Mouse (Mus musculus) thymus, postnatal 4 days (tissue): ENCODE measurements around the gene Rho.

ENCODE experiments used
- DNase-seq: peaks from one replicate; pipeline ENCODE4 v3.0.0; 2021

The Rho gene

DNA sequence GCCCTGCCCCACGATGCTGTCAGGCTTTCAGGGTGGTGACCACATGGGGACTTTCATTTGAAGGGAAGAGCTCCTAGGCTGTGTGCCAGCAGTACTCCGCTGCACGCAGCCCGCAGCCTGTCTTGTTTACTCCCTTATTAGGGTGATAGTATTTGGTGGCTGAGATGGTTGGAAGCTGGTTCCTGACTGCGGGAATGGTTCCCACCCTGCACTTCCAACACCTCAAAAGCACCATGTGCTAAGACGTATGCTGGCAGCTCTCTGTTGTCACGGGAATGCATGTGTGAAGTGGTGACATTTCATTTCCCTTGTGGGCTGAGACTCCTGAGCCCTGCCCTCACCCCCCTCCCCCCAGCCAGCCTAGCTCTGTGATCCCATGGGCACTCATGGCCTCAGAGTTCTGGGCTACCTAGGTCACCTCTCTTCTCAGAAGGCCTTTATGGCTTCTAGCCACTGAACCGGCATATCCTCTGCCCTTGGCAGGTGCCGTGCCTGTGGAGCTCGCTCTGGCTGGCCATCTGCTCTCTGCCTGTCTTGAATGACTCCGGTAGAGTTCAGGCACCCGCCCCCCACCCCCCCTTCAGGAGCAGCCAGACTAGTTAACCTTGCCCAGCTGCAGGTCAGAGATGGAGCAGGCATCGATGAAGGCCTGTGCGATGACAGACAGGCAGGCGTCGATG lies 25.5 kb downstream of the Rho start:
- DNase-seq: no peak

DNA sequence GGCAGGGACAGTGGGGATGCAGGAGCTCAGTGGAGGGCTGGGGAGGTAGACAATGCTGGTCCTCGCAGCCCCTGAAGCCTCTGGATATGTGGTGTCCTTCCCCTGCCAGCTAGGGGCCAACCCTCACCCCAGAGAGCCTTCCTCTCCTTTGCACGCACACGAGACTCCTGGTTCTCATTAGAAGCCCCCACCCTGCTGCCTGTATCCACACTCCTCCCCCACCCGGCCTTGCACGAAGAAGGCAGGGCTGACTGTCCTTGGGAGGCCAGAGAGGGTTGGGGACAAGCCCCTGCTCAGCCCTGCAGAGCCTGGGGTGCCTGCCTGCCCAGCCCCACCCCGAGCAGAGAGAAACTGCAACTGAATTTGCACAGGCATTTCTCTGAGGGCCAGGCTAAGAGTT lies 26.1 kb downstream of the Rho start:
- DNase-seq: no peak

DNA sequence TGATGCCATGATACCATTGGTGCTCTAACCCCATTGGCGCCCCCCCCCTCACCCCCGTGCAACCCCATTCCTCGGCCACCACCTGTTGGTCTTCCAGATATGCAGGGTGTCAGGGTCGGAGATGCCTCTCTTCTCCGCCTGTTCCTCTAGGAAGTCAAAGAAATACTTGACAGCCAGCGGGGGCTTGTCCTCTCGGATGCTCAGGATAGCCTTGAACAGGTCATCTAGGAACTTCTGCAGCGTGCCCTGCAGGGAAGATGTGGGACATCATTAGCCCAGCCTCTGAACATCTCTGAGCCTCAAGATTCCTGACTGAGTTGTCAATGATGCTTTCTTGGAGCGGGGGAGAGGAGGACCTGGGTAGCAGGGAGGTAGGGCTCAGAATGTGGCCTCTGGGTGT lies 26.9 kb downstream of the Rho start:
- no peak for DNase-seq

DNA sequence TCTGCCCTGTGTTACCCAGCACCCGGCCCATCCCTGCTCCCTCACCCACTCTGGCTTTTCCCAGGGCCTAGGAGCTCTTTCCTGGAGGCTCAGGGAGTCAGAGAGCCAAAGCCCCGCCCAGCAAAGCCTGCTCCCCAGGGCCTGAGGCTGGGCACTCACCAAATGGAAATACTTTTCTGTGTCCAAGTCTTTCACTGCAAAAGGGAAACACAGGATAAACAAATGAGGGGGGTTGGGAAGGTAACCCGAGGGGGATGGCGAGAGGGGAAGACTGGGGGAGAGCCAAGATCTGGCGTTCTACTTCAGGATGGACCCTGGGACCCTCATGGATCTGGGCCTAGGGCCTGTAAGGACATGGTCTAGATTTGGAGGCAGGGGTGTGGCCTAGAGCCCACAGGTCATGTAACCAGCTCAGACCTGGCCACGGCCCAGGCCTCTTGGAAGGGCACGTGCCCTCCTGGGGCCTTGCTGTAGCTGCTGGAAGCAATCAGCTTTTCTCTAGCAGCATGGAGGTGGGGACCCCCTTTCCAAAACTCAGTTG lies 27.7 kb downstream of the Rho start:
- no peak for DNase-seq

DNA sequence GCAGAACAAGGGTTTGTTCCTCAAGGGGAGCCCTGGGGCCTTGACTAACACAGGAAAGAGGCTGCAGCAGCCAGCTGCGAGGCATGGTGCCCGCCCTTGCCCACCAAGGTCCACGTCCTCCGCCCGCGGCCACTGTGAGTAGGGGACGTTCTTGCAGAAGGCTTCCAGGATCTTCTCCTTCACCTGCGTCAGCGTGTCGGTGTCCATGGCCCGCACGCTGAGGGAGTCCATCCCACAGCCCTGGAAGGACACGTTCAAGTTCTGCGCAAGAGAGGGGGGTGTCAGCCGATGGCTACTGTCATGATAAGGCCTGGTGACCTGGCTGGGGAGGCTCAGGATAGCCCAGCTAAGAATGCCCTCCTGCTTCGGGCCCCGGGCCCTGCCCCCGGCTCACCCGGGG lies 28.8 kb downstream of the Rho start:
- DNase-seq: no peak

DNA sequence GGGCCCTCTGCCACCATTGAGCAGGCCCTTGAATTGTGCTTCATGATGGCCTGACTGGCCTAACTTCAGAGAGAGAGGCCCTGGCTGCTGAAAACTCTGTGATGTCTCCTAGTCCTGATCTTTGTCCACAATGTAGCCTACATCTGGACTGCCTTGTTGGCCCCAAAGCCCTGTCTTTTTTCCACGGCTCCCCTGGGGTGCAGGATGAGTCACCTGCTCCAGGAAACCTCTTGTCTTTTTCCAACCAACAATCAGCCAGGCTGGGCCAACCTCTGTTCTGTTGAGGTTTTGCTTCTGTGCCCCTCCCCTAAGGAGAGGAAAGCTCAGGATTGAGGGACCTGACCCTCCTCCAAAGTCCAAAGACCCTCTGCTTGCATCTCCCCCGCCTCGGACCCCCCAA lies 30.2 kb downstream of the Rho start:
- no peak for DNase-seq

DNA sequence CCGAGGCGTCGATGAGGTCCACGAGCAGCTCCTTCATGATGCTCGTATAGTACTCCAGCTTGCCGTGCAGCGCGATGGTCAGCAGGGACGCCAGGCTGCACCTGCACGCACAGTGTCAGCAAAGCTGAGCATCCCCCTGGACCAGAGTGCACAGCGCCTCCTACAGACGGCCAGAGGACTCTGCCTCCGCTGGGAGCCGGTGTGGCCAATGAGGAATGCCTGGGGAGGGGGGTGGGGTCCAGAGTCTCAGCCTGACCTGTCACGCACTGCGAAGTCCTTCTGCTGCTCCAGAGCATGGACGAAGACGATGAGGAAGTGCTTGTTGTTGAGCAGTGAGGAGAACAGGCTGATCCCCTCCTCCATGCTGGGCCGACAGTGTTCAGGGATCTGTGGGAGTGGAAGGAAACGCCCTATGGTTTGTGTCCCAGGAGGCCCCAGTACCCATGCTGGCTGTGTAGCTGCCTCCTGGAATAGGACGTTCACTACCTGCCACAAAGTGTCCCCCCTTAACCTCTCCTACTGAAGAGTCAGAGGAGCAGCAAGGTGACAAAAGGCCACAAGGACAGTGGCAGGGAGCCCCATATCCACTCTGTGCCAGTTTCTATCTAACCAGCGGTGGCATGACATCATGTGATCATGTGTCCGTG lies 31.0 kb downstream of the Rho start:
- DNase-seq: no peak

DNA sequence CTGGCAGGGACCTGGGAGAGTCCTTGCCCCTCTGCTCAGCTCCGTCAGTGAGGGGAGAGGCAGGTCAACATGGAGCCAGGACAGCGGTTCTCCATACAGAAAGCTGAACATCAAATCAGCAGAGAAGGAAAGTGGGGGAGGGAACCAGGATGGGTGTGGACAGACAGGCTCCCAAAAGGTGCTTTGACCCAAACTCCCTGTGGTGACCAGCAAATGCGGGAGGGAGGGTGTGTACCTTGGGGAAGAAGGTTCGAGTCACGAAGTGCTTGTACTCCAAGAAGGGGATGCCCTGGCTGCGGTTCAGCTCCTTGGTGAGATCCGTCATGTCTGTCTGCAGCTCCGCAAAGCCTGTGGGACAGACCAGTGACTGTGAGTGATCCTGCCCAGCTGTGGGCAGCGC lies 32.1 kb downstream of the Rho start:
- DNase-seq: no peak

DNA sequence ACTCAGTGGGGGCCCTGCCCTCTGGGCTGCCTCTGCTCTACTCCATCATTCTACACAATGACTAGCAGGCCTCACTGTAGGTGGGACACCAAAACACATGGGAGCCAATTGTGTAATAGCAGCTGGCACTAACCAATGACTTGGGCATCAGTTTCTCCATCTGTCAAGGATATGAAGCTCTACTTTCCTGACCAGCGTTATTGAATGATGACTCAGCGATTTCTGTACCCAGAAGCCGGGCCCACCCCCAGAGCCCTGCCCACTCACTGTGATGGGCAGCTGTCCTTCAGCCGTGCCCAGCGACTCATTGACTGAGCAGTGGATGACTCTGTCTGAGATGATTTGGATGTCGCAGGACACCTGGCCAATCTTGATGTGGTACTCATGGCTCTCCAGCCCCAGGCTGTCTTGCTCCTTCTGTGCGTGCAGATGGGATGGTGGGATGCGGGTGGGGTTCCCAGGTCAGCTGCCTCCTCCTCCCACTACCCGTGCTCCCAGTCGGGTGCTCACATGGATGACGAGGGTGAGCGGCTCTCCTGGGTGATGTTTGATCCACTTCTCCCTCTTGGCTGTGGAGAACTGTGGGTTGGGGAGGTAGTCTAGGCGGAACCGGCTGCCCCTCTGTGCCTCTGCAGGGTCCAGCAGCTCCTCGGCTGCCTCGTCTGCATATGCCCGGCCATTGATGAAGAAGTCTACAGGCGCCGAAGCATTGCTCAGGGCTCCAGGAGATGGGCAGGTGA lies 34.8 kb downstream of the Rho start:
- no peak for DNase-seq

DNA sequence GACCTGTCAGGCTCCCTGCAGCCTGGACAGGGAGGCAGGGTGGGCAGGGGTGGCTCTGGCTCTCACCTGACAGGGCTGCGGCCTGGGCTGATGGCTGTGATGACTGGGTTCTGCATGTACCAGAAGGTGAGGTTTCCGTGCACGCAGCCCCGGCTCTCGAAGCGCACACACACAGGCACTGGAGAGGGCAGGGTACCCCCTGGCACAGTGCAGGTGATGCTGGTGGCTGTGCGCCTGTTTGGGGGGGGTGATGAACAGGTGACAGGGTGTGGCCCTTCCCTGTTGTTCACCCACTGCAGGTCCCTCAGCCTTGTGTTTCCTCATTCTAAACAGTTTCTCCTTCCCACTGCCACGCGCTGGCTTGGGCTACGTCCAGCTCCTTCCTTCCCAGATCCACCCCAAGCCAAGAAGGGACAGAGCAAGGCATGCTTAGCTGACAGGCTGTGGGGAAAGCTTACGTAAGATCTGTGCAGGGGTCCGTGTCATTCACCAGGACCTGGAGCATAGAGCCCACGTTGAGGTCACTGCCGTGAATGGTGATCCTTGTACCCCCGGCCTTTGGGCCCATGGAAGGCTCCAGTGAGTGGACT lies 35.8 kb downstream of the Rho start:
- no peak for DNase-seq

DNA sequence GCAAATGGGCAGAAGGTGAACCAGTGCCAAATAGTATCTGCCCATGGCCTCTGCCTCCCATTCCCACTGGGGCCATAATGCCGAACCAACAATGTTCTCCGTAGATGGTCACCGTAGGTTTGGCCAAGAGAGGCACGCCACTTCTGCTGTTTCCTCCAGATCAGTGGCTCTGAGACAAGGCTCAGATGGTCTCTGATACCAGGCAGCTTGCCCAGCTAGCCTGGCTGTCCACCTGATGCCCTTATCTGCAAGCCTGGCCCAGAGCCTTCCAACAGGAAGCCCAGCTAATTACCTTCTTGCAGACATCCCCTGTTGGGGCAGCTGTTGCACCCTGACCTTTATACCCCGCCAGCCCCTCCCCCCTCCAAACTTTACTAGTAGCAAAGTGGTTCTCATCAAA lies 36.5 kb downstream of the Rho start:
- DNase-seq: no peak

DNA sequence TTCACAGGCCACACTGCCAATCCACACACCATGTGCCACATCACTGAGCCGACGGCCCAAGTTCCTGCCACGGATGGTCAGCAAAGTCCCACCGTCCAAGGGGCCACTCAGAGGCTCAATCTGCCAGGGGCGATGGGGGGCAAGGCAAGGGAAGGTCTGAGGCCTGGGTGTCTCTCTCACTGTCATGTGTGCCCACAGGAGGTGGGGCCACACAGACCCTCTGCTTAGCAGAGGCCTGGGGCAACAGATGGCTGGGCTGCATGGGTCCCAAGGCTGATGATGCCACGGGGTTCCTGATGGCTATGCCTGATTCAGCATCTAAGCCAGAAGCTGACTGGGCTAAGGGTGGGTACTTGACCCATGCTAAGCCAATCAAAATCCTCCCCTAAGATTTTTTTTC lies 37.2 kb downstream of the Rho start:
- no peak for DNase-seq

DNA sequence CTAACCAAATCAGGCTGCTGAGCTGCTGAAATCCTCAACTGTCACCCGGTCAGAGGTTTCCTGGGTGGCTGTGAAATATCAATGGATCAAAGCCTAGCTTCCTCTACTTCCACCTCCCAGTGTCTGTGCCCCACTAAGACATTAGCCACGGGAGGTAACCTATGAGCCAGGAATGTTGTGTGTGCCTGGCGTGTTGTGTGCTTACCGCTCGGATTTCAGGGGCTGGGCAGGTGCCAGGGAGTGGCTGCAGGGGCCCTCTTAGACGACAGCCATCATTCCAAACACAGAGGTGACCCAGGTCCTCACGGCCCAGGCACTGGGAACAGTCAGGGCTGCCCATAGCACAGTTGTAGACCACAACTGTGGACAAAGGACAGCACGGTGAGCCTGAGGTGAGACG lies 37.6 kb downstream of the Rho start:
- no peak for DNase-seq

DNA sequence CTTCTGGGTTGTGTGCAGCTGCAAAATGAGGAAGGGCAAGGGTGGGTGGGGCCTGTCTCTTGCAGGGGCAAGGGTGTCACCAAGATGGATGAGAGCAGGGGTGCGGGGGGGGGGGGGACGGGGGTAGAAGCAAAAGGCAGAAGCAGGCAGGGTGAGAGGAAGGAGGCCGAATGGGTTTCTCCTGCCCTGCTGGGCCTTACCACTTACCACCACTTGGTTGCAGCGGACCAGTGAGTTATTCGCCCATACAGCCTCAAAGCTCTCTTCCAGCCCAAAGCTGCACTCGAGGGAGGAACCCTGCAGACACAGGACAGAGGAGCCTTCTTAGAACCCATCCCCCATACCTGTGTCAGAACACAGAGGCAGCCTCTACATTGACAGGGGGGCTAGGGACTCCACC lies 38.4 kb downstream of the Rho start:
- peak; percentile 56 for DNase-seq

DNA sequence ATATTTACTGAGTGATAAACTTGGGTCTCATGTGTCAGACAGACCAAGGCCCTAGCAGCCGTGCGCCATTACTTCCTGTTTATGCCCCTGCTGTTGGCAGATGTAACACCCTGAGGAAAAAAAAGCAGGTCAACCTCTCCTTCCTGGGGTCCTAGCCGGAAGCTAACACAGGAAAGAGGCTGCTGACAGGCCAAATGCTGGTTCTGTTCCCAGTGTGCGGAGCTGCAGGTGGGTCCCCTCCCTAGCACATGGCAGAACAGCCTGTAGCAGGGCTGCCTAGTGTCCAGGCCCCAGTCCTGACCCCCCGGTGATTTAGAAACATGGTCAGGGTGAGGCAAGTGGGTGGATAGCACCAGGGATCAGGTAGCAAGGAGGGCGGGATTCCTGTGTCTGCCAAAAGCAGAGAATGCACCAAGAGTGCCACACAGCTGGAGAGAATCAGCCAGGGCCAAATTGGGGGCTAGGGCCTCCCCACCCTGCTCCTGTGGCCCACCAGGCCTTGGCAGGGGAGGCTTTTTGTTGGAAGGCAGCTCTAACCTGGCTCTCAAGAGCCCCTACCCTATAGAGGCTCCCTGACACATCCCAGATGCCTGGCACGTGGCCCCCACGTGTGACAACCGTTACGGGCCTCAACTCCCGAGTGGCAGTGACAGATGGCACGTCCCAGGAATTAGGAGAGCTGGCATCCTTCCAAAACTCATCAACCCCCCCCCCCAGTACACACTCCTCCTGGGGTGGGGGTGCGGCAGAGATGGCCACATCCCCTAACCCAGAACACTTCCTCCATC lies 39.9 kb downstream of the Rho start:
- DNase-seq: peak; percentile 71

DNA sequence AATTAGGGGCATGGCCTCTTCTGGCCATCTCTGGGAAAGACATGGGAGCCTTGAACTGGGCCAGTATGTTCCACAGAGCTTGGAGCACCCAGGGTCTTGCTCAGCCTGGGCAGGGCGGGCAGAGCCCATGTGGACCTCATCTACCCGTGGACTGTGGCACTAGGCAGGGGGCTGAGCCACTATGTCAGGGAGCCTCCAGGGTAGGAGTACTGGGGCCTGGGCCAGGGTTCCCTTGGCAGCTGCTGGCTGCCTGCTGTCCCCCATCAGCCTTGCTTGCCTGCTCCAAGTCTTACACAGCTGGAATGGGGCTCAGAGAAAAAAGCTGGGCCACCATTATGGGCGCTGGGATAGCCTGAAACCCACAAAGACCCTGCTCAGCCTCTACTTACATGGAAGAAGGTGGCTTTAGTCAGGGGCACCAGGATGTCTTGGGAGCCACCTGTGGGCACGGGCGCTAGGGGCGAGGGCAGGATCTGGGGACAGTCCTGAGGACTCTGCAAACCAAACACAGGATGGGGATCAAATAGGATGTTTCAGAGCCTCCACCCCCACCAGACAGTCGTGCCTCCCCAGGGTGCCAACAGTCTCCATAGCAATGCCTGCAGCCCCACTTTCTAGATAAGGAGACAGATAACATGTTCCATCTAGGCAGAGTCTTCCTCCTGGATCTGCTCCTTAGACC lies 40.7 kb downstream of the Rho start:
- DNase-seq: peak; percentile 52

DNA sequence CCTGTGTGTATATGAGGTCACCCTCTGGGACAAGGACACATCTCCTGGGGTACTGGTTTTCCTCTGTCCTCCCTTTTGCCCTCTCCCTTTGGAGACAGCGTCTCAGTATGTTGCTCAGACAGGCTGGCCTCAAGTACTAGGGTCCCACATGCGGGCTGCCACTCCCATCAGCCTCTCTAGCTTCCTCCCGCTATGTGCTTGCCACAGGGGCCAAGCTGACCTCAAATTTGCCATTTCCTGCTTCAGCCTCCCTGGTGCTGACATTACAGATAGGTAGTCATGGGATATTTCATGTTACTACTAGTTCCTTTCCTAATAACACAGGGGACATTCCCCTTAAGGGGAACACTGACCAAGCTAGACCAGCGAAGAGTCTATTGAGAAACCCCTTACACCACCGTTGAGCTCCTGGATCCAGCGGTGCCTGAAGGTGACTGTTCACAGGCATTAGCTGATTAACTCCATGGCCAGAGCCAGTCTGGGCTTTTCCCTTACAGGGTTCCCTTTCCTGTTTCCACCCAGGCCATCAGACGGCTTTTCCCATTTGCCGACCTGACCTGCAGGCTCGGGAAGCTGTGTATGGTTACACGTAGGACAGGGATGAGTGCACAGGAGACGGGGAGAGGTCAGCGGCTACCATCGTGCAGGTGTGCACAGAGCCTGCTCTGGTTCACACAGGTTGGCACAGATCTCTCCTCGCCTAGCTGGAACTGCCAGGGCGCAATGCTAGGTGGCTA lies 41.8 kb downstream of the Rho start:
- DNase-seq: no peak

DNA sequence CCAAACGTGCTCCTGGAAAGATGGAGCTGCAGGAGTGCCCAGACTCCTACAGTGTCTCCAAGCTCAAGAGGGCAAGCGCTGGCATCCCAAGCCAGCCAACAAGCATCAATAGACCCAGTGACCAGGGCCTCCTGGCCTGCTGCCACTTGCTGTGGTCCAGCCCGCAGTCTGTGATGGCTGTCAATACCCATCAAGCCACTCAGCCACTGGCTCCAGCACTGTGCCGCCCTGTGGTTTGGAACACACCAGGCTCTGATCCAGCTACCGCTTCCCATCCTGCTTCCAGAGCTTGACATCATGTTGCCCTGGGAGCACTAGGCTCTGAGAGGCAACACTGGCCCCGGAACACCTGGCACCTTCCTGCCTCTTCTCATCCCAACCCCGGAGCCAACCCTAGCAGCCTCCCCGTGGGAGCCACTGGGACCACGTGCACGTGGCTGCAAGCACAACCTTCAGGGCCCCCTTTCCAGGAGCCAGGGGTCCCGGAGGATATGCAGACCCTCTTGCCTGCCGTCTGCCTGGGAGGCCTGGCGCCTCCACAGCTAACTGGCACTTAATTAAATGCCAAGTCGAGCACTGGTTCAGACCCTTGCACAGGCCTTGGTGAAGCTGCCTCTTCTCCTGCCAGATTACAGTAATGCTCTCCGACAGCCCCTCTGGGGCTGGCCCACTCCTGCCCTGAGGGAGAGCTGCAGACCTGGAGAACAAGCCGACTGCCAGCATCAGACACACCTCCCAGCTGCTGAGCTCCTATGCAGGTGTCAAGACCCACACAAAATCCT lies 42.5 kb downstream of the Rho start:
- DNase-seq: no peak

DNA sequence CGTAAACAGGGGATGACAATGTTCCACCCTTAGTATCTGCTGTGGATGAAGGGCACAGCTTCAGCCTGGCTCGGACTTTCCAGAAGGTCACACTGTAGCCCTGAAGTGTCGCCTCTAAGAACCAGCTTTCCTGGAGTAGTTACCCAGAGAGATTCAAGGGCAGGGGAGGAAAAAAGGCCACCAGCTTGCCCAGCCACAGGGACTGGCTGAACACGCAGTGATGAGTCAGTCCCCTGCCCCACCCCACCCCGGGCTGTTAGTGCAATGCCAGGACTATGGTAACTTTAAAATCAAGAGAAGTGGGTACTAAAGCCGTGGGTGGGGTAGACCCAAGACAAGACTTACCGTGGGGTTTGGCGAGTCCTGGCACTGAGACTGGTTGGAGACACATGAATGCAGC lies 44.1 kb downstream of the Rho start:
- DNase-seq: no peak

DNA sequence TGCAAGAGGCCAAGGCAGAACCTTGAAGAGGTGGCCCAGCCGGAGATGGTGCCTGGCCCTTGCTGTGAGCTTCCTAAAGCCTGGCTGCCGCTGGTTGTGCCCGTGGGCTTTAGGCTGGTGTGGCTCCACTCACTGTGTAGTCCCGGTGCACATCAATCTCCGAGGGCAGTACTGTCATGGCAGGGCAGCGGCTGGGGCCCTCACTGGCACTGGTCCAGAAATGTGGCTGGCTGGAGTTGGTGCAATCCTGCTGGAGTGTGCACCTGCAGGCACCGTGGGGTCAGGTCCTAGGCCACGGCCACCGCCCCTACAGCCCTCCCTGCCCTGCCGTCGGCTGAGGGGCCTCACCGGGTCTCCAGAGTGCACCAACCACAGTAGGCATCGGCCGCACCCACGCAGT lies 46.3 kb downstream of the Rho start:
- DNase-seq: no peak

DNA sequence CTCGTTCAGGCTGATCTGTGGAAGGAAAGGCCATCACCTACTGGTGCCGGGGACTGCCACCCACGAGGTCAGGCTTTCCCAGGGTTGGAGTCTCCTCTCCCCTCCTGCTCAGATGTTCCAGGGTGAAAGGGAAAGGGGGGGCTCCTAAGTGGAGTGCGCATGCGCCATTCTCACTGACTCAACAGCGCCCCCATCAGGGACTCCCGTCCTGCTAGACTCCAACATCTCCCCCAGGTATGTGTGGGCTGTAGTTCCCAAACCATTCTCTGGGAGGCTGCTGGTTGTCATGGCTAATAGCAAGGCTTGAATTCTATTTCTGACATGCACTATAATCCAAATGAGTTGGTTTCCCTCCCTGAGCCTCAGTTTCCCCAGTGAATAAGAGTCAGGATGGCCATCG lies 47.0 kb downstream of the Rho start:
- peak; percentile 74 for DNase-seq
